Mouse (Mus musculus) MEL (cell line): ENCODE data around the gene Khdrbs2.

Experiments used
- CHD2 ChIP-seq: IDR thresholded peaks from 2 replicates; pipeline ENCODE4 v1.6.1; 2011; ENCODE audit warnings: low read length, improper control_type of control experiment
- CTCF ChIP-seq, 3 experiments: IDR thresholded peaks in 2 of 3; conservative IDR thresholded peaks in 1 of 3; 2 replicates each; pipeline ENCODE4 v1.5.1; 2011 to 2012; ENCODE audit warnings: low read length in 3 of 3, low read depth in 2 of 3, mild to moderate bottlenecking in 2 of 3, improper control_type of control experiment in 1 of 3, inconsistent platforms in 1 of 3, mixed read lengths in 1 of 3, moderate library complexity in 1 of 3; ENCODE audit not compliant: control insufficient read depth in 1 of 3, insufficient read depth in 1 of 3, poor library complexity in 1 of 3, severe bottlenecking in 1 of 3
- TCF12 ChIP-seq: IDR thresholded peaks from 2 replicates; pipeline ENCODE4 v1.6.1; 2014; ENCODE audit warnings: low read depth, mild to moderate bottlenecking, inconsistent platforms, low read length, improper control_type of control experiment, moderate library complexity

DNA sequence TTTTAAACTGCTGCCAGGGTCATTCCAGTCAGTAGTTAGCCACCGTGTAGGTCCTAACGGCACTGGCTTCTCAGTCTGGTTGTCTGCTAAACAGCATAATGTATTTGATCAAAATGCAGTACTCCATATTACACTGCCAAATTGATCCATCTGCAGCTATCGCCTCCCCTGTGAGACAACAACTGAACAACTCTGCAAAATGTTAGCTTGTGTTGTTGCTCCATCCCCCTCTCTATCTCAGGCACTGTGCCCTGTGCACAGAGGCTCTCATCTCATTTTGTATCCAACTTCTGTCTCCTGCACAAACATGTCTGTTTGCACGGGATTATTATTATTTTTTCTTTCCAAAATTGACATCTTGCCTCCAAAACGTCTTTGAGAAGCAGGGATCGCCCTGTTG is 225.0 kb downstream of the Khdrbs2 start:
- TF ChIP-seq TCF12 (no peak), CTCF (IDR thresholded peaks at IDR 0.05 in 2 of 3, conservative IDR thresholded peaks at IDR 0.05 in 1 of 3; ENCODE audit: control insufficient read depth in 1 of 3, insufficient read depth in 1 of 3, low read depth in 2 of 3, low read length in 3 of 3, poor library complexity in 1 of 3, severe bottlenecking in 1 of 3) (no peak), CHD2 (no peak)
